Mouse (Mus musculus) heart, adult 2 months (tissue): Measurements from ENCODE around the gene Dpagt1.

Source experiments
- CTCF ChIP-seq: fragments of 200-600 bp; IDR thresholded peaks from 2 replicates; pipeline ENCODE4 v1.8.1; 2022; ENCODE audit warnings: antibody characterized with exemption, mild to moderate bottlenecking, moderate library complexity
- EP300 ChIP-seq: fragments of 200-500 bp; IDR thresholded peaks from 2 replicates; pipeline ENCODE4 v1.6.1; 2011; ENCODE audit warnings: low read depth, low read length, control low read depth; ENCODE audit not compliant: insufficient read depth

DNA sequence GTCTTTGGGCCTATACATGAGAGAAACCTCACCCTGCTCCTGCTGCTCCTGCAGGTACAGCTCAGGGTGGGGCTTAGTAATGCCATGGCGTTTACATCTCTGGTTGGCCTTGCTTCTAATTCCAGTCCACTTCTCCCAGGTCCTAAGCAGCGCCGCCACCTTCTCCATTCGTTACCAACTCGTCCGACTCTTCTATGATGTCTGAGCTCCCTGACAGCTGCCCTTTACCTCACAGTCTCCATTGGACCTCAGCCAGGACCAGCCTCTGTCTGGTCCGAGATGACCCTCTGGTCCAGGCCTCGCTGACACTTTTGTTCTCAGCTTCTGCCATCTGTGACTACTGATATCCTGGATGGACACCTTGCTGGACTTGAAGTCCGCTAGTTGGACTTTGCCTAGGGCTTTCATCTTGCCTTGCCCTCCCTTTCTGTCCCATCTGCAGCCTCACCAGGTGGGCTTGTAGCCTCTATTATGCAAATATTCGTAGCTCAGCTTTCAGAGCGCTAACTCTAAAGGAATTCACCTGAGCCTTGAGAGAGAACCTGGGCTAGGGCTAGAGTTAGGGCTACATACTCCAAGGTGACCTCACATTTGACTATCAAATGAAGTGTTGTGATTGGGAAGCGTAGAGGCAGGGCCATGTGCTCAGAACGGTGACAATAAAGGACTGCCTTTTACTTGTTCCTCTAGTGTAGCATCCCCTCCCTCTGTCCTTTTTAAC is 7.3 kb downstream of the Dpagt1 start:
- TF ChIP-seq CTCF (no peak), EP300 (no peak)
